Mouse (Mus musculus): ENCODE results near the gene Hoxb5.

Gene Hoxb5

DNA sequence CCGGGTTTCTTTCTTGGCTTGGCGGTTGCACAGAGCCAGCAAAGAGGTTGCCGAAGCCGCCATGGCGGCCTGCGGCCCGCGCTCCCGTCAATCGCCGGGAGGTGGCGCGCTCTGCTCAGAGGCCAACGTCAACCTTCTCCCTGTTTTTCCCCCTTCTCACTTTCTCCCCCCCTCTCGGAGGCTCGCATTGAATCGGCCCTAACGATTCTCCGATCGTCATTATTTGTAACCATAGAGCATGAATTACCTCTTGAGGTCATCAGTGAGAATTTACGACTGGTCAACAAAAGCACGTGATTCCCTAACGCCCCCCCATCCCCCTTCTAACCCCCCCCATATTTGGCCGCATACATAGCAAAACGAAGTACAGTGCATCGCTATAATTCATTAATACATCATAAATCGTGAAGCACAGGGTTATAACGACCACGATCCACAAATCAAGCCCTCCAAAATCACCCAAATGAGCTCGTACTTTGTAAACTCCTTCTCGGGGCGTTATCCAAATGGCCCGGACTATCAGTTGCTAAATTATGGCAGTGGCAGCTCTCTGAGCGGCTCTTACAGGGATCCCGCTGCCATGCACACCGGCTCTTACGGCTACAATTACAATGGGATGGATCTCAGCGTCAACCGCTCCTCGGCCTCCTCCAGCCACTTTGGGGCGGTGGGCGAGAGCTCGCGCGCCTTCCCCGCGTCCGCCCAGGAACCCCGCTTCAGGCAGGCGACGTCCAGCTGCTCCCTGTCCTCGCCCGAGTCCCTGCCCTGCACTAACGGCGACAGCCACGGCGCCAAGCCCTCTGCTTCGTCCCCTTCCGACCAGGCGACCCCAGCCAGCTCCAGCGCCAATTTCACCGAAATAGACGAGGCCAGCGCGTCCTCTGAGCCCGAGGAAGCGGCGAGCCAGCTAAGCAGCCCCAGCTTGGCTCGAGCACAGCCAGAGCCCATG is at the start of gene Hoxb5:
Hoxb5 (plus strand) TSS at position 186 of the 949 bp plus-strand sequence.
- DNase-seq (ENCODE audit: low spot score): peak; percentile 87

GRCm38 (mm10) chr11:96254221-96254620 is 48.9 kb upstream of the Hoxb5 start:
- DNase-seq (ENCODE audit: low spot score): no peak

- no peak for DNase-seq (ENCODE audit: low spot score)
Observed at GRCm38 (mm10) chr11:96255111-96255995, 47.8 kb upstream of the Hoxb5 start.

DNA sequence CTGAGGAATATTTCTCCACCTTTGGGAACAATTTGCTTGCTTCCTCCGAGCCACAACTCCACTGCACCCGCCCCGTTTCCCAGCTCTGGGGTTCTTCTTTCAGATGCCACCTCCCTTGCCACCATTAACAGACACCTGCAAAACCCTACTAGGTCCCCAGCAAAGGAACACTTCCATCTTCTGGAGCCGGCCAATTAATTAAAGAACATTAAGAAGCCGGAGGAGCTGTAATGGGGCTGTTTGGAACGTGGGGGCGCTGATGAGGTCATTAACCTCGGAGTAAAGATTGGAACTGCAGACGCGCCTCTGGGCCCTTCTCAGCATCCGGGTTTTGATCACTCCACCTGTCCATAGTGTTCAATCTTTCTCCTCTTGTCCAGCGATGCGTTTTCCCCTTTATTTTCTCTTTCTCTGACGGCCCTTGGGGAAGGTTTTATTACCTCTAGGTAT is 47.1 kb upstream of the Hoxb5 start:
- no peak for DNase-seq (ENCODE audit: low spot score)

- no peak for DNase-seq (ENCODE audit: low spot score)
Observed at GRCm38 (mm10) chr11:96257141-96257540, 46.0 kb upstream of the Hoxb5 start.

DNA sequence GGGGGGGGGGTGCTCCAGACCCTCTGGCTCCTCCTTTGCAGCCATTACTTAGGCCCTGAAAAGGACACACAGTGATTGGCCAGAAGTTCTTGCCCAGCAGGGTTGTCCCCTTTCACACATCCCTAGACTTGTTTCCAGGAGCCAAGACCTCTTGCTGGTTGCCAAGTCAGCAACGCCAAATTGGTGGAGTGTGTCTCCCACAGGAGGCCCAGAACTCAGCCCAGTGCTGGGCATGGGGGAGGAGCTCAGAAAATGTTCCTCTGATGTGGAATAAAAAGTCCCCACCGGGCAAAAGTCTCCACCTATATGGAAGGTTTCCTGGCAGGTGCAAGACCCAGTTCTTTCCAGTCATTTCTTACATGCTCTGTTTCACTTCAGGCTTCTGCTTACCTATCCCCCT is 44.1 kb upstream of the Hoxb5 start:
- DNase-seq (ENCODE audit: low spot score): no peak

- DNase-seq (ENCODE audit: low spot score): no peak
Observed at GRCm38 (mm10) chr11:96259511-96259910, 43.6 kb upstream of the Hoxb5 start.

GRCm38 (mm10) chr11:96260310-96260970 is 42.7 kb upstream of the Hoxb5 start:
- no peak for DNase-seq (ENCODE audit: low spot score)

DNA sequence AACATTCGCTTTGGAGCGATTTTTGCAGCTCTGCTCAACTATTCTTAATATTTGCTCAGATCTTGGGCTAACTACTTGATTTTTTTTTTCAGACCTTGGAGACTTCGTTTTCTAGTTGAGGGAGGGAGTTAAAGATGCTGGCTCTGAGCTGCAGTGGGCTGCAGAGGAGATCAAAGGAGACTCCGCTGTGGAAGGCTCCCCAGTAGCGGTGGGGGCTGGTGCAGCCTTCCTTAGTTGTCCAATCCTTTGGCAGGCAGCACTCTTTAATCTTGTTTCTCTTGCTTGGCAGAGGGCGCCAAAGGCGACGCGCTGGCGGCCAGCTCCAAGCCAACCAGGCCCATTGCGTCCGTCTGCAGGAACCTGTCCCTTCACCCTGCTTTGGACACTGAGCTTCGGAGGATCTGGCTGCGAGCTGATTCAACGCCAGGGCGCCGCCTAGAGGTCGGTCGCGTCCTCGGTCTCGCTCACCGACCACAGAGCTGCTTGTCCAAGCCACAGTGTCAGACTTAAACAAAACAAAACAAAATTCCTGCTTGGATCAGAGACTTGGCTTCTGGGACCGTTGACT is 41.7 kb upstream of the Hoxb5 start:
- DNase-seq (ENCODE audit: low spot score): peak; percentile 56

DNA sequence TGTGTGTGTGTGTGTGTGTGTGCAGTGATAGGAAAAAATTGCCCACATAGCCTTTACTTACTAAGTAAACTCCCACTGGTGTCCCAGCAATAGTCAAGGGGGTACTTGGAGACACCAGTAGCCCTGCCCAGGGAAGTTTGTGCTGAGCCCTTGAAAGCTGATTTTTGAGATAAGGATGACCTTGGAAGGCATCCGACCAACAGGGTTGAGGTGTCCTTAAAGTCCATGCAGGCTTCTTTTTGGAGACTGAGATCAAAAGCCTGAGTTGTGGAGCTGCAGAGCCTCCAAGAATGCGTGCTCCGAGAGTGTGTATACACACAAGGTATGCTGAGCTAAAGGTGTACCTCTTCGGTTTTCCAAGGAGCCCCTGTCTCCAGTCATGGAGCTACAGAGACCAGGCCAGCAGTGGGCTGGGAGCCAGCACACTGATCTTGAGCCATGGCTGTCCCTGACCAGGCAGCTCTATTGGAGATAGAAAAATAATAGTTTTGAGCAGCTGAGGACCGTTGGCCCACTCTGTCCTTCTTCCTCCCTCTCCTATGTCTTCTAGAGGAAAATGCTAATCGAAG is 40.8 kb upstream of the Hoxb5 start:
- no peak for DNase-seq (ENCODE audit: low spot score)

DNA sequence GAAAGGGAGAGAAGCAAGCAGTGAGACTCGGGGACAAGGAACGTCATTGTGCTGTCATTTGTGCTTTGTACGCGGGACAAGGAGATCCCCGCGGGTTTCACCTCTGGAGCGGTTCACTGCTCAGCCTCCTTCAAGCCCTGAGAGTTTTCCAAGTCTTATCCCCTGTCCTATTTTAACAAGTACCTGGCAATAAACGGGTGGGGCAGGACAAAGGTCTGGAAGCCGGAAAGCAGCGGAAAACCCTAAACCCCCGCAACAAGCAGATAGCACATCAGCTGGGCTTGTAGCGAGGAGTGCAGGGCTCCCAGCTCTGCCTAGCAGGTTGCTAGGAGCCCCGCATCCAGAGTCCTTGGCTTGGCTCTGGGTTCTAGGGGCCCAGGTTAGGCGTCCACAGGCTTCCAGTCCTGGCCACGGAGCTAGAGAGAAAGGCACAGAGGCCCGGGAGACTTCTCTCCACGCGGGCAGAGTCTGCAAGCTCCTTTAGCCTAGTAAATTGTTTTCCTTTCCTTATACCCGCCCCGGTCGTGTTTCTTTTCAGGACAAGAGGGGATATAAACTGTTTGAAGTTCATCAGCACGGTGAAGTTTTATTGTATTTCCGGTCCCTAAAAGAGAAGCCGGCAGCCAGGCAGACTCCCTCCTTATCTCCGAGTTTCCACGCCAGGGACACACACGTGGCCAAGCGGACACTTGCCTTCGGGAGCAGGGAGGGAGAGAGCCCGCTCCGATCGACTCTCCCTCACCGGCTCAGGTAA is 39.3 kb upstream of the Hoxb5 start:
- DNase-seq (ENCODE audit: low spot score): no peak

DNA sequence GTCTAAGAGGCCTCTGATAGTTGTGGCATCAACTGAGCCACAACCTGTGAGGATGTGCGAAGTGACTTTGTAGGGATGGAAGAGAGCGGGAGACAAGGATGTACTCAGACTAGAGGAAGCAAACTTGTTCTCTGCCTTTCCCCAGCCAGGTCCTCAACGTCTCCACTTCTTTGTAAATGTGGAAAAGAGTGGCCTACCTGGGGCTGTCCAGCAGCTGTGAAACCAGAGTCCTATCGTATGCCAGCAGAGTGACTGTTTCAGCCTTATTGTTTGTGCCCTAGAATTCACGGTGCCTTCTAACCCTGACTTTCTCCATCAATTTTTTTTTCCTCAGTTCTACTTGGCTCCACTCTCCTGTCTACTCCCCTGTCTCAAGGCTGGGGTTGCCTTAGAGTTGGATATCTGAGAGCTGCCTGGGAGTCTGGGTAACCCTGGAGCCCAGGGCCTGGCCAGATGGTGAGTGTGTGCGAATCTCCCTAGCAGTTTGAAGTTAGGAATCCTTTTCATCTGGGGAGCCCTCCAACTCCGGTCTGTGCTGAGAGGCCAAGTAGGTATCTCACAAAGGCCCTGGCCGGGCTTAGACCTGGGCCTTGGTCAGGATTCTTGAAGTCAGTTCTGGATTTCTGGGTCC is 38.6 kb upstream of the Hoxb5 start:
- DNase-seq (ENCODE audit: low spot score): no peak

DNA sequence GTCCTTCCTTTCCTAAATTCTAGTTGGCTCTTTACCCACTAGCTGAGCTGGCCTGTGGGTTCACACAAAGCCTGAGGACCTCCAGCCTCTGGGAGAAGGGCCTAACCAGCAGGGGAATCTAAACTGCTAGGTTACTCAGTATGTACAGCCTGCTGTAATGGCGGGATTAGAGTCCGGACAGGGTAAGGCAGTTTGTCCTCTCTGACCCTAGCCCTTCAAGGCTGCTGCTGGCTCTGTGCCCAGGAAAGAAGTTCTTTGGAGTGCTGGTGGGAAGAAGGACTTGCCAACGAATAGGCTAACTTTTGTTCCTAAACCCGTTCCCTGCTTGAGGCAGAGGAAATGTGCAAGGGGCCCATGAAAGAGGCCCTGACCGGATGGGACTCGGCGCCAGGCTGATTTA is 37.2 kb upstream of the Hoxb5 start:
- DNase-seq (ENCODE audit: low spot score): no peak

GRCm38 (mm10) chr11:96267021-96267920 is 35.9 kb upstream of the Hoxb5 start:
- no peak for DNase-seq (ENCODE audit: low spot score)

- DNase-seq (ENCODE audit: low spot score): no peak
Observed at GRCm38 (mm10) chr11:96268031-96268745, 34.9 kb upstream of the Hoxb5 start.

- no peak for DNase-seq (ENCODE audit: low spot score)
Observed at GRCm38 (mm10) chr11:96269869-96270268, 33.3 kb upstream of the Hoxb5 start.

DNA sequence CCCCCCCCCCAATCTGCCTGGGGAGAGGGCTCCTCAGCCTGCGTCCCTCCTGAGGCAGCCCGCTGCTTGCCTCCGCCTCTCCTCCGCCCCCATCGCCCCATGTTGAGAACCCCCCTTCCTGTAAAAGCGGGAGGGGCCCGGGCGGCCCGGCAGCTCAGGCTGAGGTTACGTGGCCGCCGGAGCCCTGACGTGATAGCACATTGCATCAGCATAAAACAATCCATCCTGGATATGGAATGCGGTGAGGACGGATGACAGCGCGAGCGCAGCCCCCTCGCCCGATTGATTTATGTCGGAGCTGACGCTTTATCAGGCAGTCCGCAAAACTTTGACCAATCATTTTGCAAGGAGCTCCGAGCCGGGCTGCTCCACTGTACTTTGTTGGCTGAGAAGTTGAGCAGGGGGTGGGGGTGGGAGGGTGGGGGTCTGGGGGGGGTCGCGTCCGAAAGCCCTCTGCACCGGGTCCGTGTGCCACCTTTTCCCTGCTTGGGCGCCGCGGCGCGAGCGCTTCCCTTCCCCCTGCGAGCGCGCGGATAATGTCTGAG is 32.1 kb upstream of the Hoxb5 start, which contains the start of gene Hoxb9:
Hoxb9 (plus strand) TSS at position 462 of the 545 bp plus-strand sequence.
- DNase-seq (ENCODE audit: low spot score): no peak

- no peak for DNase-seq (ENCODE audit: low spot score)
Observed at GRCm38 (mm10) chr11:96271541-96272011, 31.6 kb upstream of the Hoxb5 start.
